Mouse (Mus musculus) hindbrain, embryonic 11.5 days (tissue): Measurements from ENCODE around the gene Serp2. TPM values are rescaled to one million over a fixed set of nuclear protein-coding genes. Genes with fewer than 3 reads are reported as not detected.

ENCODE experiments used
- ATAC-seq: fragments of 200-750 bp; cut with Nextera tagmentation; 2 replicates; pipeline ENCODE4 v1.8.0; 2017; ENCODE audit warnings: mild to moderate bottlenecking, moderate TSS enrichment, moderate library complexity; ENCODE audit not compliant: low FRiP score
- DNase-seq: peaks from one replicate; pipeline ENCODE4 v3.0.0-alpha.2; 2015; ENCODE audit warnings: low spot score
- H3K27ac ChIP-seq: fragments of 300-500 bp; sonication (generic); 2 replicates; pipeline ENCODE4 v1.5.1; 2014; ENCODE audit warnings: mild to moderate bottlenecking, low read depth, low read length
- H3K27me3 ChIP-seq: fragments of 300-500 bp; sonication (generic); 2 replicates; pipeline ENCODE4 v1.6.1; 2014; ENCODE audit warnings: mild to moderate bottlenecking, low read length, moderate library complexity, mixed read lengths; ENCODE audit not compliant: control insufficient read depth, insufficient read depth
- H3K36me3 ChIP-seq: fragments of 300-500 bp; sonication (generic); 2 replicates; pipeline ENCODE4 v1.6.1; 2014; ENCODE audit warnings: mild to moderate bottlenecking, low read length, moderate library complexity, mixed read lengths; ENCODE audit not compliant: control insufficient read depth, insufficient read depth
- H3K4me1 ChIP-seq: fragments of 300-500 bp; sonication (generic); replicated peaks from 2 replicates; pipeline ENCODE4 v1.6.1; 2014; ENCODE audit warnings: low read length, mixed read lengths; ENCODE audit not compliant: control insufficient read depth, insufficient read depth
- H3K4me2 ChIP-seq: fragments of 300-500 bp; sonication (generic); replicated peaks from 2 replicates; pipeline ENCODE4 v1.6.1; 2014; ENCODE audit warnings: mild to moderate bottlenecking, low read depth, low read length
- H3K4me3 ChIP-seq: fragments of 300-500 bp; sonication (generic); 2 replicates; pipeline ENCODE4 v1.5.1; 2014; ENCODE audit warnings: low read depth, low read length
- H3K9ac ChIP-seq: fragments of 300-500 bp; sonication (generic); 2 replicates; pipeline ENCODE4 v1.6.1; 2014; ENCODE audit warnings: low read depth, low read length
- H3K9me3 ChIP-seq: fragments of 300-500 bp; sonication (generic); 2 replicates; pipeline ENCODE4 v1.6.1; 2016; ENCODE audit warnings: low read length; ENCODE audit not compliant: control insufficient read depth
- WGBS: fragments of 180-500 bp; shearing (Covaris S2); extraction: QIAGEN DNeasy Blood & Tissue Kit; methylation state at CpG from one replicate; pipeline ENCODE4 v1.1.7; 2014; 5-methylcytosine and 5-hydroxymethylcytosine counted together
- polyA plus RNA-seq: library from polyadenylated mRNA; unstranded; fragments of >200 nt; fragmentation: Nextera tagmentation; extraction: Ambion mirVana; gene quantifications from 2 replicates; pipeline ENCODE4 v1.2.1, GENCODE M21; 2014

Gene Serp2
- polyA plus RNA-seq, 1 experiment from 2014 or later, result 46.1 TPM

GRCm38 (mm10) chr14:76595048-76595859 lies 38.6 kb upstream of the Serp2 start:
- Histone ChIP-seq H3K4me2 (no peak overlapping the region), H3K27me3 (no peaks in the 10 kb centered on the region), H3K36me3 (no peaks in the 10 kb centered on the region), H3K4me1 (no peaks in the 10 kb centered on the region; the same call in 1 of the 2 replicates), H3K9ac (no peak overlapping the region), H3K4me3 (no peak overlapping the region), H3K27ac (no peak overlapping the region), H3K9me3 (no peaks in the 10 kb centered on the region)
- ATAC-seq, result no peak
- 79% methylated on average over 9 of the region's 9 CpGs for WGBS
- no peak for DNase-seq

DNA sequence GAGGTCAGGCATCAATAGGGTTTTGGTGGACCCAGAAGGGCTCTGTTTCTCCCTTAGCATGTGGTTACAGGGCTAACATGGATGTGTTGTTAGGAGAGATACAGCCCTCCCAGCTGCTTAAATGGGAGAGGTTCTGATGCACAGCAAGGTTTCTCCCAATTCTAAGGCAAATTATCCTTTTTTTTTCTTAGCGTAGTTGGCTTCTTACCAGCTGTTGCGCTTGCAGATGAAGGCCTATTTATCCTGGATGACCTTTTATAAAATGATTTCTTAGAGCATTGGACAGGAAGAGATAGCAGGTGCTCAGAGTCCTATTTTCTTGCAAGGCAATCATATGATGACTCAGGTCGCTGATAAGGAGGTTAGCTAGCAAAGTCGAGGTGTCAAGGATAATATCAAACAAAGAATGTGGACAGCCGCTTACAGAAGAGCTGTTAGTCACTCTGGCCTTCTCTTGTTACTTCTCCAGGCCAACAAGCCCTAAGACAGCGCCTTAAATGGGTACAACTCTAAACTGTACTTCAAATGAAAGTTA lies 37.7 kb upstream of the Serp2 start:
- no peak overlapping the region for H3K4me3 ChIP-seq
- DNase-seq (no peak), ATAC-seq (no peak)
- H3K4me1 ChIP-seq, result no peaks in the 10 kb centered on the region; the same call in 1 of the 2 replicates
- H3K27ac ChIP-seq, result no peak overlapping the region
- WGBS, result 89% methylated on average over 6 of the region's 6 CpGs
- H3K9me3 ChIP-seq, result no peaks in the 10 kb centered on the region
- H3K36me3 ChIP-seq, result no peaks in the 10 kb centered on the region
- H3K9ac ChIP-seq, result no peak overlapping the region
- H3K4me2 ChIP-seq, result no peak overlapping the region
- H3K27me3 ChIP-seq, result no peaks in the 10 kb centered on the region

DNA sequence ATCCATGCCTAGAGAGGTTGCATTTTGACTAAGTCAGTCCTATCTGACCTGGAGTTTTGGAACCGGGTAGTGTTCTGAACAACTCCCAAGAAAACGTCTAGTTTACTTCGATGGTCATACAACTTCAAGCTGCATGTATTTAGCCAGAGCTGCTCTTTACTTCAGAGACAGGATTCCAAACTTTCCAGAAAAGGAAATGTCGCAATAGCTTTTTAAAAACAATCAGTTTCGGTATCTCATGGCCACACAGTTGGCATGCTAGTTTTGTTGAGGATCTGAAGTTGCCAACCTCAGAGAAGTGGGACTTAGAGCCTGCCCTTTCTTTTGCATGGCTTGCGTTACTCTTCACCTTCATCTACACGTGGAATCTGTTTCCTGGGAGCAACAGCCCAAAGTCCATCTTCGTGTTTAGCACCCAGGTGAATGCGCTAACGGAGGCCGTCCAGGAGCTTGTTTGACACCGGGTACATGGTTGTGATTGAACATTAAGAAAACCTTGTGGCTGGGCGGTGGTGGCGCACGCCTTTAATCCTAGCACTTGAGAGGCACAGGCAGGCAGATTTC lies 37.0 kb upstream of the Serp2 start:
- WGBS, result 91% methylated on average over 15 of the region's 15 CpGs
- no peaks in the 10 kb centered on the region; the same call in 1 of the 2 replicates for H3K4me1 ChIP-seq
- H3K9me3 ChIP-seq, result no peaks in the 10 kb centered on the region
- no peak for DNase-seq
- no peak overlapping the region for H3K9ac ChIP-seq
- ATAC-seq, result no peak
- H3K4me2 ChIP-seq, result no peak overlapping the region
- no peaks in the 10 kb centered on the region for H3K27me3 ChIP-seq
- no peak overlapping the region for H3K4me3 ChIP-seq
- no peak overlapping the region for H3K27ac ChIP-seq
- no peaks in the 10 kb centered on the region for H3K36me3 ChIP-seq

DNA sequence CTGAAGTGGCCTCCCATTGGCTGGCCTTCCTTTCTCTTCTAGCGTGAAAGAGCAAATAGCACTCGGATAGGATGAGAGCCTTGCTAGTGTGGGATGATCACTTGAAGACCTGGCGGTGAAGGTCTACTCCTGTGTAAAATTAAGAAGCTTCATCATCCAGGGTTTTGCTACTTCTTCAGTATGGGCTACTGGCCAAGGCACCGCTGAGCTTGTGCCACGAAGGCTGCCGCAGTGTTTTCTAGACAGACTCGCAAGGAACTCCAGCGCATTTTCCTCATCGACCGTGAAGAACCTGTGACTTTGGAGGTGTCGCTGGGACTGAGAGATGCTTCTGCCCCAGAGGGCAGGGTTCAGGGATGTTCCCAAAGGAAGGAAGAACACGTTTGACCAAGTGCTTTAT lies 36.0 kb upstream of the Serp2 start:
- no peak overlapping the region for H3K27ac ChIP-seq
- H3K9ac ChIP-seq, result no peak overlapping the region
- H3K36me3 ChIP-seq, result no peaks in the 10 kb centered on the region
- no peaks in the 10 kb centered on the region for H3K9me3 ChIP-seq
- no peak overlapping the region for H3K4me2 ChIP-seq
- no peaks in the 10 kb centered on the region for H3K4me1 ChIP-seq
- H3K27me3 ChIP-seq, result no peaks in the 10 kb centered on the region
- no peak for ATAC-seq
- 90% methylated on average over 12 of the region's 12 CpGs for WGBS
- DNase-seq, result no peak
- H3K4me3 ChIP-seq, result no peak overlapping the region

DNA sequence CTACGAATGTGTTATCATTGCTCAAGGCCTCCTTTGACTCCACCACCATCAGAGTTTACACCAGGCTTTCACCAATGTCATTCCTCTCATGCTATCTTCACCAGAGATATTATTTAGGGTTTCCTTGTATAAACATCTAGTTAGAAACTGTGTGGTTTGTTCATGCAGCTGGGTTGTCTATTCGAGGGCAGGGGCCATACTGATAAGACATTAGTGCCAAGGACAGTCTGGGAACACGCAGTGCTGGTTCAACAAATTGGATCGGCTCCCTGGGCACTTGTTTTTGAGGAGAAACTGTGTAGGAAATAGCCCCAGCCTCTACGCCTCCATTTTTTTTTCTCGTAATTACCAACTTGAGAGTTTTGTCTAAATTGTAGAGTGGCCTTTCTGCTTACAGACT lies 35.4 kb upstream of the Serp2 start:
- ATAC-seq (no peak), DNase-seq (no peak)
- no peaks in the 10 kb centered on the region for H3K4me1 ChIP-seq
- no peaks in the 10 kb centered on the region for H3K36me3 ChIP-seq
- no peaks in the 10 kb centered on the region for H3K27me3 ChIP-seq
- no peak overlapping the region for H3K4me3 ChIP-seq
- no peak overlapping the region for H3K4me2 ChIP-seq
- H3K9ac ChIP-seq, result no peak overlapping the region
- no peaks in the 10 kb centered on the region for H3K9me3 ChIP-seq
- no peak overlapping the region for H3K27ac ChIP-seq
- 95% methylated on average over 6 of the region's 6 CpGs for WGBS

DNA sequence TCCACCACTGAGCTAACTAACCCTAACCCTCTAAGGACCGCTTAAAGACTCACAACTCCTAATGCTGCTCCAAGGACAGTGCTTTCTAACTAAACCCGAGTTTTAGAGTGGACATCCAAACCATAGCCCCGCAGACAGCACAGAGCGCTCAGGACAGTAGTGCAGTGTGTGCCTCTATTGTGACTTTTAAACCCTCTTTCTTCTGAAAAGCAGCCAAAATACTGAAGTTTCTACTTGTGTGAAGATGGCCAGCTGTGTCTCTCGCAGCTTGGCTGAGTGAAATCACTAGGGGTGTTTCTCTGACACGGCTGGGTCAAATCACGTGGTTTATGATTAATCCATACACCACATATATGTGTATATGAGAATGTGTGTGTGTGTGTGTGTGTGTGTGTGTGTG lies 33.4 kb upstream of the Serp2 start:
- Histone ChIP-seq H3K27ac (no peak overlapping the region), H3K36me3 (no peaks in the 10 kb centered on the region), H3K4me2 (no peak overlapping the region), H3K27me3 (no peaks in the 10 kb centered on the region), H3K4me1 (no peaks in the 10 kb centered on the region), H3K9ac (no peak overlapping the region), H3K4me3 (no peak overlapping the region), H3K9me3 (no peaks in the 10 kb centered on the region)
- ATAC-seq, result no peak
- 88% methylated on average over 7 of the region's 7 CpGs for WGBS
- no peak for DNase-seq

DNA sequence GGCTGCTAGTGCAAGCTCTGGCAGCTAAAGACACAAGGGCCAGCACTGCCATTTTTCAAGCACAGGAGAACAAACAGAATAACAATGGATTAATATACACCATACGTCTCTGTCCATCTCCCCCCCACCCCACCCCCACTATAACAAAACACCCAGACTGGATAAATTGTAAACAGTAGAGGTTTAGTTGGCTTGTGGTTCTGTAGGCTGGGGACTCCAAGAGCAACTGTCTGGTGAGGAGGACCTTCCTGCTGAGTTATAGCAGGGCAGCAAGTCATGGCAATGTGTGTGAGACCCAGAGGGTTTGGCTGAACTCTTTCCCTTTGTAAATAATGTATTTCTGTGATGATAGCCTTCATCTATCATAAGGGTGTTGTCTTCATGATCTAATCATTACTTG lies 33.0 kb upstream of the Serp2 start:
- ATAC-seq, result no peak
- Histone ChIP-seq H3K4me1 (no peaks in the 10 kb centered on the region), H3K9me3 (no peaks in the 10 kb centered on the region), H3K27me3 (no peaks in the 10 kb centered on the region), H3K4me2 (no peak overlapping the region), H3K9ac (no peak overlapping the region), H3K27ac (no peak overlapping the region), H3K4me3 (no peak overlapping the region), H3K36me3 (no peaks in the 10 kb centered on the region)
- no peak for DNase-seq
- WGBS, result 73% methylated on average over 1 of the region's 1 CpGs

DNA sequence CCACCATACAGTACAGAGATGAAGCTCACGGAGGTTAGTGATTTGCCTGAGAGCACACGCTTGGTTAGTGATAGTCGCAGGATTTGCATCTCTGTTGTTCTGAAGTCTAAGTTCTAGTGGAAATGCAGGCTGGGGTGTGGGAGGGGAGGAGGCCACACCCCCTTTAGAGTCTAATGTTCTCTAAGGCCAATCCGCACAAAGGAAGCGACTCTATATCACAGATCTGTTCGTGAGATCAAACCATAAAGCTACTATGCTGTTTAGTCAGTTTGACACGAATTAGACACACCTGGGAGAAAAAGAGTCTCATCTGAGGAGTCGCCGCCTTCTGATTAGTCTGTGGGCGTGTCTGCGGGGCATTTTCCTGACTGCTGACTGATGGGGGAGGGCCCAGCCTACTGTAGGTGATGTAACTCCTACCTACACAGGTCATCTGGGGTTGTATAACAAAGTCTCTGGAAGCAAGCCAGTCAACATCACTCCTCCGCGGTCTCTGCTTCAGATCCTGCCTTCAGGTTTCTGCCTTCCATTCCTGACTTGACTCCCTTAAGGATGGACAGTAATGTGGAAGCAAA lies 29.2 kb upstream of the Serp2 start:
- Histone ChIP-seq H3K9ac (no peak overlapping the region), H3K27ac (no peak overlapping the region), H3K9me3 (no peaks in the 10 kb centered on the region), H3K36me3 (no peaks in the 10 kb centered on the region), H3K27me3 (no peaks in the 10 kb centered on the region), H3K4me3 (no peak overlapping the region), H3K4me1 (no peaks in the 10 kb centered on the region), H3K4me2 (no peak overlapping the region)
- DNase-seq, result no peak
- WGBS, result 50% methylated on average over 13 of the region's 13 CpGs
- ATAC-seq, result no peak
